Mouse (Mus musculus): Measurements from ENCODE around the gene Wdtc1.

- TF ChIP-seq EP300 (IDR thresholded peaks at IDR 0.05; ENCODE audit: insufficient read depth, low read depth, low read length) (peak; percentile 98), CTCF (IDR thresholded peaks at IDR 0.05) (peak; percentile 21; the same call in 1 of the 2 replicates), POLR2A (IDR thresholded peaks at IDR 0.05; ENCODE audit: insufficient read depth, low read depth, low read length) (no peak)
Measured at GRCm38 (mm10) chr4:133314896-133315295, 38.4 kb downstream of the Wdtc1 start.

All from heart, adult 2 months (tissue).